Mouse (Mus musculus): ENCODE results near the gene Itga2b.
"Not testable (repeated sequence)": the region's sequence is repeated elsewhere in the genome, so short reads cannot be mapped to it uniquely, and the experiment has no call there.

Gene Itga2b

GRCm38 (mm10) chr11:102411061-102411460 lies 58.9 kb downstream of the Itga2b start:
- no peak for DNase-seq (ENCODE audit: low spot score in 2 of 2)

- not testable (repeated sequence) for DNase-seq (ENCODE audit: low spot score in 2 of 2)
Observed at GRCm38 (mm10) chr11:102410345-102410744, 59.6 kb downstream of the Itga2b start.

DNA sequence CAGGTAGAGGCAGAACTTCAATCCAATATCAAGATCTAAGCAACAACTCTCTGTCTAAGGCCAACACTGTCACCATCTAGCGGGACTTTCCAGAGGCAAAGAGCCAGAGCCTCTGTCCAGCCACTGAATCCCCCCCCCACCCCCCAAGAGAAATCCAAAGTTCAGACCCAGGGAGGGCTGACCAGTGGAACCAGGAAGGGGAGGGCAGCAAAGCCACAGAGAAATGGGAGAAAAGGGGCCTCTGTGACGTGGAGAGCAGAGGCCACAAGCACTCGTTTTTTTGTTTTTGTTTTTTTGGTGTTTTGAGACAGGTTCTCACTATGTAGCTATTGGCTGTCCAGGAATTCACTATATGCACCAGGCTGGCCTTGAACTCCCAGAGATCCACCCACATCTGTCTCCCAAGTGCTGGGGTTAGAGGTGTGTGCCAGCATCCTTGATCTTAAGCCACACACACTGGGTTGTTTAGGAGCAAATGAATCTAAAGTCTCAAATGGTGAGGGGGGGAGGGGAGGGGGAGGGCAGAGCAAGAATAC lies 60.1 kb downstream of the Itga2b start:
- no peak for DNase-seq (ENCODE audit: low spot score in 2 of 2)

- DNase-seq (ENCODE audit: low spot score in 2 of 2): no peak
Observed at GRCm38 (mm10) chr11:102408888-102409794, 60.8 kb downstream of the Itga2b start.

DNA sequence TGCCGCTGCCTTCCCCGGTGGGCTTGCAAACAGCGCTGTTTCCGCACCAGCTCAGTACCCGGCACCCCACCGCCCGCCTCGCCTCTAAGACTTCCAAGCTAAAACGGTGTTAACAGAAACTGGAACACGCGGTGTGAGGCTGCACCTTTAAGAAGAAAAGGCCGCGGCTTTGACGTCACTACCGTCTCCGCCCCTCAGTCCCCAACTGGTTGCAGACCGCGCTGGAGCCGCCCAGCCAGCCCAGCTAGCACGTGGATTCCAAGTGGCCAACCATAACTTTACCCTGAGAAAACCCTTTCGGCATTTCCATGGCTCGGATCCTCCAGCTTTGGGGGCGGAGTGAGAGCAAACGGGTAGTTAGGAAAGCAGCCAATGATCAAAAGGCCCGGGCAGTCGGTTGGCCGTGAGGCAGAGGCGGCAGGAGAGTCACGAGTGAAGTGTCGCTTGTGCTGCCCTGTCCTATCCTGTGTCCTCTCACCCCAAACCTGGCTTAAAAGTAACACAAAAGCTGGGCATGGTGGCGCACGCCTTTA lies 61.5 kb downstream of the Itga2b start:
- DNase-seq (ENCODE audit: low spot score in 2 of 2): peak; percentile 99

DNA sequence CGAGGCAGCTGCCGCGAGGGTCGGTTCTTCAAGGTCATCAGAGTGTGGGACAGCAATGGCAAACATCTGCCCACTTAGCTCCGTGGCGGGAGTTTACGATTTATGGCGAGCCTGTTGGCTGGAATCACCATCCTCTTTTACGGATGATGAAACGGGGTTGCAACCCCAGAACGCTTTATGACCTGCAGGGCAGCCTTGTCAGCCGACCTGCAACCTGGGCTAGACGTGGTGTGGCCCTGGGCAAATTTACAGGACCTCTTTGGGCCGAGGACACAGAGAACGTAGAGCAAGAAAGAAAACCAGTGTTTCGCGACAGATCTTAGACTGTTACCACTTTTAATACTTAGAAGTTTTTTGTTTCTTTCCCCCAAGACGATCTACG lies 62.1 kb downstream of the Itga2b start, which contains the start of gene Slc25a39:
TSS of gene Slc25a39 (minus strand) at position 113 of the 382 bp plus-strand sequence.
- no peak for DNase-seq (ENCODE audit: low spot score in 2 of 2)

GRCm38 (mm10) chr11:102406900-102407833 lies 62.8 kb downstream of the Itga2b start:
- DNase-seq (ENCODE audit: low spot score in 2 of 2): peak; percentile 89 to 90

- no peak for DNase-seq (ENCODE audit: low spot score in 2 of 2)
Observed at GRCm38 (mm10) chr11:102406401-102406800, 63.5 kb downstream of the Itga2b start.

- no peak for DNase-seq (ENCODE audit: low spot score in 2 of 2)
Observed at GRCm38 (mm10) chr11:102405544-102406285, 64.2 kb downstream of the Itga2b start.

GRCm38 (mm10) chr11:102404161-102405010 lies 65.5 kb downstream of the Itga2b start:
- DNase-seq (ENCODE audit: low spot score in 2 of 2): no peak

GRCm38 (mm10) chr11:102403657-102404056 lies 66.3 kb downstream of the Itga2b start:
- DNase-seq (ENCODE audit: low spot score in 2 of 2): no peak
